Mouse (Mus musculus): ENCODE data around the gene Mertk. TPM values are rescaled to one million over a fixed set of nuclear protein-coding genes. Genes with fewer than 3 reads are reported as not detected.

The Mertk gene
- polyA plus RNA-seq, 1 experiment from 2014 or later, result 12.2 TPM

DNA sequence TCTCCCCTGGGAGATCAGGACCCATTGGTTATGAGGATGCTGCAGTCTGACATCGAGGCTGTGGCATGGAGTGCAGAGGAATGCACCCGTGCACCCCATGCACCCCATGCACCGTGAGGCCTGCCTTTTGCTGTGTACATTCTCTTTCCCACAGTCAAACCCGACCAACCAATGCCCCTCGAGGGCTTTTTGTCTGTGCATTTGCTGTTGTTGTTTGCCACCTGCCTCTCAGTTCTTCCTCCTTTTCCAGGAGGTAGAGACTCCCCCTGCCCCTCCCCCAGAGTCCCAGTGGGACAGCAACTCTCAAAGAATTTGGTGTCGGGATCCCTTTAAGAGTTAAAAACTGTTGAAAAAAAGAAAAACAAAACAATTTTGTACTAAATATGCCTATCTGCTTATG lies 49.4 kb downstream of the Mertk start:
- H3K27me3 ChIP-seq (replicated peaks; ENCODE audit: low read depth, poor library complexity, severe bottlenecking), result no peaks in the 10 kb centered on the region
- H3K9me3 ChIP-seq, result no peaks in the 10 kb centered on the region
- peaks cover 36% of the 10 kb centered on the region for H3K36me3 ChIP-seq (replicated peaks)
- no peak for DNase-seq (ENCODE audit: low spot score)
- H3K27ac ChIP-seq (replicated peaks), result no peak overlapping the region
- 66% methylated on average over 6 of the region's 6 CpGs for WGBS
- peaks cover 52% of the 10 kb centered on the region for H3K4me1 ChIP-seq
- no peak overlapping the region for H3K4me3 ChIP-seq

DNA sequence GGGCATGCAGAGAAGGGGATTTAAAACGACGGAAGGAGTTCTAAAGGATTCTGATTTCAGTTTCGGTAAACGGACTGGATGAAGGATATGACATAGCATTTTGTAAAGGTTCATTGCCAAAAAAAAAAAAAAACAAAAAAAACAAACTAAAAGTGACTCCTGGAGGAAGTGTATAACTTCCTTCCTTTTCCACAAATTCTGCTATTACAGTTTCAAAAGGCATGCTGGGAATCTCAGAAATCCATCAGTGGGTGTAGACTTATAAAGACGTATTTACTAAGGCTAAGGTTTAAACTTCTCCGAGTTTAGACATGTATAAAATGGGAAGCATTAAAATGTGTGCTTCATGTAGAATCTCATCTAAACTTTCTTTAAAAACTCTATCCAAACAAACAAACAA lies 52.3 kb downstream of the Mertk start:
- DNase-seq (ENCODE audit: low spot score), result no peak
- Histone ChIP-seq H3K27me3 (replicated peaks; ENCODE audit: low read depth, poor library complexity, severe bottlenecking) (no peaks in the 10 kb centered on the region), H3K4me3 (no peak overlapping the region), H3K4me1 (peaks cover 27% of the 10 kb centered on the region), H3K36me3 (replicated peaks) (peaks cover 43% of the 10 kb centered on the region), H3K9me3 (no peaks in the 10 kb centered on the region), H3K27ac (replicated peaks) (no peak overlapping the region)
- 90% methylated on average over 6 of the region's 6 CpGs for whole genome bisulfite sequencing

DNA sequence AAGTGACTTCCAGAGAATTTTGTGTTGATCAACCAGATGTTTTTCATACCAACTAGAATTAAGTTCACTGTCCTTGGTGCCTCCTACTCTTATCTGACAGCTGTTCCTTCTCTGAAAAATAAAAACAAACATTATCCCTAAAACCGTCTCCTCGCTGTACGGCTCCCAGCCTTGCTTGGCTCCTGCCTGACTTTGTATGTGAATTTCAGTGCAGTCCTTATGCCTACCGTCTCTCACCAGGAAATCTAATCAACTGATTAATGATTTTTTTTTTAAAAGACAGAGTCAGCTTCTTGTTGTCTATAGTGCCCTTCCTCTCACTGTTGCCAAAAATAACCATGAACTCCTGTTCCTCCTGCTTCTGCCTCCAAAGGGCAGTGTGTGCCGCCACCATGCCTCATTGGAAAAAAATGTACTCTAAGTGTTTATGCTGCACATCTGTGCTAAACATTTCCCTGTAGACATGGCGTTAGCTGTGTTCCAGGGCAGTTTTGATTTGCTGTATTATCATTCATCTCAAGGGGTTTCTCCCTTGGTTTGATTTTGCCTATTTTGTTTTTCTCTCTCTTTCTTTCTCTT lies 54.6 kb downstream of the Mertk start:
- Histone ChIP-seq H3K4me3 (no peak overlapping the region), H3K36me3 (replicated peaks) (peaks cover 60% of the 10 kb centered on the region), H3K27me3 (replicated peaks; ENCODE audit: low read depth, poor library complexity, severe bottlenecking) (no peaks in the 10 kb centered on the region), H3K4me1 (0 out of 2 replicates have a peak, but pooled peaks cover 6% of the 10 kb centered on the region), H3K27ac (replicated peaks) (no peak overlapping the region), H3K9me3 (no peaks in the 10 kb centered on the region)
- 63% methylated on average over 6 of the region's 6 CpGs for WGBS
- no peak for DNase-seq (ENCODE audit: low spot score)

DNA sequence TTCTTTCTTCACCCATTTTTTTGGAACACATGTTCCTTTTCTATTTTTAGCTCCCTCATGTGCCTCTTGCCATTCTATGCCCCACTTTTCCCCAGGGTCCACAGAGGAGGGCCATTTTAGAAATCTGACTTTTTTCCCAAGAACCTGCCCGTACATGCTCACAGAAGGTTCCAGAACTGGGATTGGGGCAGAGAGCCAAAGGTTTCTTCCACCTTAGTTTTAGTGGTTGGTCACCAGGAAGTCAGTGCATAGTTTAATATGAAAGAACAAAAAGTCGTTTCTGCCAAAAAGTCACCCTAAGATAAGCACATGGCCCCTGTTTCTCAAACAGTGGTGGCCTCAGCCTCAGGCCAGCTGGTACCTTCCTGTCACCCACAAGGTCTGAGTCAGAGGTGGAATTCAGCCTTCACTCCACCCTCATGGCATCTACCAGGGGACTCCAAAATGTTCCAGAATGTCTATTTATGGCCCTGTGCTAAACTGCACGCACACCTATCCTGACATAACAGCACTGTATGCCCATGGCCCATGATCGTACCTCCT lies 56.5 kb downstream of the Mertk start:
- no peaks in the 10 kb centered on the region for H3K9me3 ChIP-seq
- H3K4me3 ChIP-seq, result no peak overlapping the region
- H3K27me3 ChIP-seq (replicated peaks; ENCODE audit: low read depth, poor library complexity, severe bottlenecking), result no peaks in the 10 kb centered on the region
- DNase-seq (ENCODE audit: low spot score), result no peak
- 0 out of 2 replicates have a peak, but pooled peaks cover 9% of the 10 kb centered on the region for H3K4me1 ChIP-seq
- H3K27ac ChIP-seq (replicated peaks), result no peak overlapping the region
- 89% methylated on average over 4 of the region's 4 CpGs for WGBS
- H3K36me3 ChIP-seq (replicated peaks), result peaks cover 59% of the 10 kb centered on the region

DNA sequence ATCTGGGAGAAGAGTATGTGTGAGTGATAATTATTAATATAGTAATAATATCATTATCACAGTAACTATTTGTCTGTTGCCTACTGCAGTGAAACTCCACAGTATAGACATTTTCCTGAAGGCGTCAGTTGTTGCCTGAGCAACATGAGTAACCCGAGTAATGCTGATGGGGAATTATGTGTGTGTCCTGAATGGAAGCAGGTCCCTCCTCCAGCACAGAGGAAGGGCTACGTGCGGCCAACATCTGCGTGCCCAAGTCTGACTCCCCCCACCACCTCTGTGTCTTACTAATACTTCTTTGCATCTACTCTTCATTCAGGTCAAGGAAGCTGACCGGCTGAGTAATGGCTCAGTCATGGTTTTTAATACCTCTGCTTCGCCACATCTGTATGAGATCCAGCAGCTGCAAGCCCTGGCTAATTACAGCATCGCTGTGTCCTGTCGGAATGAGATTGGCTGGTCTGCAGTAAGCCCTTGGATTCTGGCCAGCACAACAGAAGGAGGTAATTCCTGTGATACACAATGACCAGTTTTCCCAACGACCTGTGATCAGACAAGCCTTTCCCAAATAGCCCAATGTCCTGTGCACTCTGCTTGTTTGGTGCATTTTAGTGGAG lies 60.1 kb downstream of the Mertk start:
- no peaks in the 10 kb centered on the region for H3K27me3 ChIP-seq (replicated peaks; ENCODE audit: low read depth, poor library complexity, severe bottlenecking)

DNA sequence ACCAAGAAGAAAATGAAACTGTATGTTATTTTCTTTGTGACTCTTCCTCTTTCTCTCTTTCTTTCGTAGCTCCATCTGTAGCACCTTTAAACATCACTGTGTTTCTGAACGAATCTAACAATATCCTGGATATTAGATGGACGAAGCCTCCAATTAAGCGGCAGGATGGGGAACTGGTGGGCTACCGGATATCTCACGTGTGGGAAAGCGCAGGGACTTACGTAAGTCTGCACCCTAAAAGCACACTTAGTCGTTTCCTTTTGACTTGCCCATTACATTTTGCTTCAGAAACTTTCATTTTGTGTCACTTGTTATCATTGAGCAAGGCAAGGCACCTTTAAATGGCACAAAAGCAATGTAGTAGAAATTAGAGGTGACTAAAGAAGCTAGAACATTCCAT lies 63.3 kb downstream of the Mertk start:
- Histone ChIP-seq H3K36me3 (replicated peaks) (peaks cover 76% of the 10 kb centered on the region), H3K4me3 (no peak overlapping the region), H3K27me3 (replicated peaks; ENCODE audit: low read depth, poor library complexity, severe bottlenecking) (no peaks in the 10 kb centered on the region), H3K4me1 (0 out of 2 replicates have a peak, but pooled peaks cover 3% of the 10 kb centered on the region), H3K9me3 (no peaks in the 10 kb centered on the region), H3K27ac (replicated peaks) (no peak overlapping the region)
- 92% methylated on average over 9 of the region's 9 CpGs for WGBS
- DNase-seq (ENCODE audit: low spot score), result no peak

More for the DNA sequence above, 60.1 kb downstream of the Mertk start:
- peaks cover 70% of the 10 kb centered on the region for H3K36me3 ChIP-seq (replicated peaks)
- WGBS, result 71% methylated on average over 10 of the region's 10 CpGs
- no peak overlapping the region for H3K4me3 ChIP-seq
- 0 out of 2 replicates have a peak, but pooled peaks cover 3% of the 10 kb centered on the region for H3K4me1 ChIP-seq
- H3K9me3 ChIP-seq, result no peaks in the 10 kb centered on the region
- H3K27ac ChIP-seq (replicated peaks), result no peak overlapping the region
- DNase-seq (ENCODE audit: low spot score), result no peak

DNA sequence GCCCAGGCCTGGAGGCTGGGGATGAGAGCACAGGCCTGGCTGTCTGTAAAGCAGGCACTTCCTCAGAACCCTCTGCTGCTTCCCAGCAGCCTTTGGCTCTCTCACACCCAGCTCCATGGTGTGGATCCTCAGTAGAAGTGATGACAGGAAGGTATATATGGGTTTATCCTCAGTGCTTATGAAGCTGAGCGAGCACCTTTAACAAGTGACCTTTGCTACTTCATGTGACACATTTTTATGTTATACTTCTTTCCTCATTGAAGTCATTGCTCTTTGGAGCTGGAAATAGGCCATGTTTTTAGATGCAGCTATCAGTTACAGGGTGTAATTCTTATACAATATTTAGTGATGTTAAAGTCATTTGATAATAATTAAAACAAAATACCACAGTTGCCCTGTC lies 67.0 kb downstream of the Mertk start:
- DNase-seq (ENCODE audit: low spot score), result no peak
- peaks cover 84% of the 10 kb centered on the region for H3K36me3 ChIP-seq (replicated peaks)
- H3K9me3 ChIP-seq, result no peaks in the 10 kb centered on the region
- H3K4me1 ChIP-seq, result no peaks in the 10 kb centered on the region
- no peaks in the 10 kb centered on the region for H3K27me3 ChIP-seq (replicated peaks; ENCODE audit: low read depth, poor library complexity, severe bottlenecking)
- H3K4me3 ChIP-seq, result no peak overlapping the region
- H3K27ac ChIP-seq (replicated peaks), result no peak overlapping the region
- WGBS, result 94% methylated on average over 1 of the region's 1 CpGs

DNA sequence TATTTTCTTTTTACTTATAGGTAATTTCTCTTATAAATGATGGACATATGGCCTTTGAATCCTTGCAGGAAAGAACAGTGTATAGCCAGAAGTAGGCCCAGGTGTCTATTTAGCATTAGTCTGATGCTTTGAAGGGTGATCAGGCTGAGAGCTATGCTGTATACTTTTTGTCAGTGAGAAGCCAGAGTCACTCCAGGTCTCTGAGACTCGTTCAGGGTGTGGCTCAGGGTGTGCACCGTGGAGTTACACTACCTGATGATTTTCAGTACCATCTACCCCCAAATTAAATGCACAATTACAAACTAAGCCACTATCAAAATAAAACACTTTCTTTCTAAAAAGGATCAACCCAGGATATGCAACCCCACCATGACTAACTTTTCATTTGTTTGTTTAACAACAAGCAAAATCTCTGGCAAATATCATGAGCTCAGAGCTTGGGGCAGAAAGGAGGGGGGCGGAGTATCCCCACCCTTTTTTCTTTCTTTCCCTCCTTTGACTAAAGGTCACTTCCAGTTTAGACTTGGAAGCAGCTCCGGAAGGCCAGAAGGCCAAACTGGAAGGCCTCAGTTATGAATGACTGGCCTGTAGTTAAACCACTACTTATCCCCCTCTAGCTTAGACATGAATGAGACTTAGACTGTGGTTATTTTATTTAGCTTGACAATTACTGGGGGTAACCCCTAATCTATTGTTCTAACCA lies 69.9 kb downstream of the Mertk start:
- 82% methylated on average over 4 of the region's 4 CpGs for WGBS
- Histone ChIP-seq H3K27ac (replicated peaks) (no peak overlapping the region), H3K4me1 (no peaks in the 10 kb centered on the region), H3K36me3 (replicated peaks) (peaks cover 70% of the 10 kb centered on the region), H3K4me3 (no peak overlapping the region), H3K27me3 (replicated peaks; ENCODE audit: low read depth, poor library complexity, severe bottlenecking) (no peaks in the 10 kb centered on the region), H3K9me3 (no peaks in the 10 kb centered on the region)
- DNase-seq (ENCODE audit: low spot score), result no peak

DNA sequence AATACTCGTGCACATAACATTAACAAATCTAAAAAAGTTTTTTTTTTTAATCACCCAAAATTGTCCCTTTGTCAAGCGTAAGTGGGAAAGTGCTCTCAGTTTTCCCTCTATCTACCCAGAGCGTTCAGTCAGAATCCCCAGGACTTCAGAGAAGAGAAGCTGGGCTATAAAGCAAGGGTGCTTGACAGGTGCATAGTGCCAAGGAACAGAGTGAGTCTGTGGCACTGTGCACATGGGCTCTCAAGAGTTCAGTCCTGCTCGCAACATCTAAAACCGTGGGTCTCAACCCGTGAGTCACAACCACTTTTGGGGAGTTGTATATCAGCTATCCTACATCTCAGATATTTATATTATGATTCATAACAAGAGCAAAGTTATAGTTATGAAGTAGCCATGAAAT lies 71.8 kb downstream of the Mertk start:
- no peak overlapping the region for H3K27ac ChIP-seq (replicated peaks)
- no peaks in the 10 kb centered on the region for H3K4me1 ChIP-seq
- 93% methylated on average over 6 of the region's 6 CpGs for WGBS
- H3K4me3 ChIP-seq, result no peak overlapping the region
- H3K36me3 ChIP-seq (replicated peaks), result peaks cover 55% of the 10 kb centered on the region
- no peak for DNase-seq (ENCODE audit: low spot score)
- H3K27me3 ChIP-seq (replicated peaks; ENCODE audit: low read depth, poor library complexity, severe bottlenecking), result no peaks in the 10 kb centered on the region
- no peaks in the 10 kb centered on the region for H3K9me3 ChIP-seq

DNA sequence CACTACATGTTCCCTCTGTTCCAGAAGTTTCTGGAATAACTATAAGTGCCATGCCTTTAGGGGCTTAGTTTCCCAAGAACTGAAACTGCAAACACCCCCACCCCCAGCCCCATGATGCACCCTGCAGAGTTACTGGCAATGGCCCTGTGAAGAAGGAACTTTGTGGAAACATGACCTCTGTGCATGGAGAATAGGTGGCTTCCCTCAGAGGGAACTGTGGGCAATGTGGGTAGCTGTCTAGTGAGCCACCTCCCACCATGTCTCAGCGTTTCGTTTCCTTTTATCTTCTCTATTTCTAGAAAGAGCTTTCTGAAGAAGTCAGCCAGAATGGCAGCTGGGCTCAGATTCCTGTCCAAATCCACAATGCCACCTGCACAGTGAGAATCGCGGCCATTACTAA lies 72.3 kb downstream of the Mertk start:
- Histone ChIP-seq H3K4me1 (no peaks in the 10 kb centered on the region), H3K4me3 (no peak overlapping the region), H3K27ac (replicated peaks) (no peak overlapping the region), H3K27me3 (replicated peaks; ENCODE audit: low read depth, poor library complexity, severe bottlenecking) (no peaks in the 10 kb centered on the region), H3K9me3 (no peaks in the 10 kb centered on the region), H3K36me3 (replicated peaks) (peaks cover 55% of the 10 kb centered on the region)
- no peak for DNase-seq (ENCODE audit: low spot score)
- WGBS, result 95% methylated on average over 4 of the region's 4 CpGs

DNA sequence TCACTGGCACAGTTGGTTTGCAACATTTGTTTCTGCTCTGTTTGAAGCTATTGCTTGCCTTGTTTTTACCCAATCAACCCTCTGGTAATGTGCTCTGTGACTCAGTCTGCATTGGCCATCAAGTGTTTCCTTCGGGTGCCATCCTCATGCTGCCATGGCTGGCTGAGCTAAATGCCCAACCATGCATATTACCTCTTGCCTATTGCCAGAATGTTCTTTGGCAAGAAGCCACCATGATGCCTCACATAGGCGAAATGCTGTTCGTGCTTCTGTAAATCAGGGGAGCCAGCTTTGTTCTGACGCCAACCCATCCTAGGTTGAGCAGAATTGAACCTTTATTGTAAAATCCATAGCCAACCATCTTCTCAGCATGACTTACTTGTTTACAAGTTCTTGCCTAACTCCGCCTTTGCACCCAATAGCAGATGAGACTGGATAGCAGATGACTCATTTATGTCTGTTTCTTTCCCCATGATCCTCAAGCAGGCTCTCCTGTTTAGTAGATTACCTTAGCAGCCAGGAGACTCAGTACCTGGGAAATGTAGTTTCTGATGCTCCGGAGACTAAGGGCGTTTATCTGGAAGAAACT lies 73.1 kb downstream of the Mertk start:
- no peak for DNase-seq (ENCODE audit: low spot score)
- Histone ChIP-seq H3K4me1 (no peaks in the 10 kb centered on the region), H3K4me3 (no peak overlapping the region), H3K27me3 (replicated peaks; ENCODE audit: low read depth, poor library complexity, severe bottlenecking) (no peaks in the 10 kb centered on the region), H3K27ac (replicated peaks) (no peak overlapping the region), H3K36me3 (replicated peaks) (peaks cover 55% of the 10 kb centered on the region), H3K9me3 (no peaks in the 10 kb centered on the region)
- 93% methylated on average over 7 of the region's 7 CpGs for WGBS

DNA sequence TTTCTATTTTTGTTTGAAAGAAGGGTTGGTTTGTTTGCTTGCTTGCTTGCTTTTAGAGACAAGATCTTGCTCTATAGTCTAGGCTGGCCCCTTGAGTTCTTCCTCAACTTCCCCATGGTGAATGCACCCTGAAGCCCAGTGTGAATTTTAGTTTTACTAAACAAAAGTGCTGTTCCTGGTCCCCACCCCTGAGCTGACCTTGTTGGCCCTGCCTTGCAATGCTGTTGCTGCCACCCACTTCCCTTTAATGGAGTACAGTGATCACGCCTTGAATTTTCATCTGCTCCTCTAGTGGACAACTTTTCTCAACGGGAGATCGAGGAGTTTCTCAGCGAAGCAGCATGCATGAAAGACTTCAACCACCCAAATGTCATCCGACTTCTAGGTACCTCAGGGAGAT lies 83.5 kb downstream of the Mertk start:
- H3K27ac ChIP-seq (replicated peaks), result peak overlapping the region; percentile 63; the same call in 1 of the 2 replicates
- 88% methylated on average over 5 of the region's 5 CpGs for WGBS
- peaks cover 62% of the 10 kb centered on the region for H3K36me3 ChIP-seq (replicated peaks)
- H3K9me3 ChIP-seq, result no peaks in the 10 kb centered on the region
- H3K4me3 ChIP-seq, result no peak overlapping the region
- DNase-seq (ENCODE audit: low spot score), result no peak
- H3K4me1 ChIP-seq, result peaks cover 34% of the 10 kb centered on the region
- no peaks in the 10 kb centered on the region for H3K27me3 ChIP-seq (replicated peaks; ENCODE audit: low read depth, poor library complexity, severe bottlenecking)
